Mouse (Mus musculus) MEL (cell line): Measurements from ENCODE around the gene Sgpl1. TPM values are rescaled to one million over a fixed set of nuclear protein-coding genes. Genes with fewer than 3 reads are reported as not detected.
A peak's percentile ranks its signal among the peaks of the same experiment; 100 is the strongest.

Experiments
- DNase-seq: peaks from one replicate; pipeline ENCODE4 v3.0.0; 2011; ENCODE audit warnings: low read depth, low spot score
- H3K27ac ChIP-seq: 2 replicates; pipeline ENCODE4 v1.5.1; 2012; ENCODE audit warnings: low read depth, mild to moderate bottlenecking, control low read depth, low read length, moderate library complexity; ENCODE audit not compliant: control insufficient read depth
- H3K27me3 ChIP-seq, 2 experiments: fragments of 150-350 bp in 1 of 2; sonication (generic) in 1 of 2; 2 replicates each; pipeline ENCODE4 v1.6.1; 2012; ENCODE audit warnings: low read length in 2 of 2, mild to moderate bottlenecking in 2 of 2, improper control_type of control experiment in 1 of 2, moderate library complexity in 1 of 2; ENCODE audit not compliant: insufficient read depth in 2 of 2, control insufficient read depth in 1 of 2
- H3K36me3 ChIP-seq, 2 experiments: 2 replicates each; pipeline ENCODE4 v1.6.1; 2012 to 2014; ENCODE audit warnings: low read length in 2 of 2, improper control_type of control experiment in 1 of 2, inconsistent platforms in 1 of 2, mild to moderate bottlenecking in 1 of 2; ENCODE audit not compliant: insufficient read depth in 2 of 2, control insufficient read depth in 1 of 2
- H3K4me1 ChIP-seq, 2 experiments: fragments of 150-350 bp in 1 of 2; sonication (generic) in 1 of 2; 2 replicates each; pipeline ENCODE4 v1.6.1; 2012; ENCODE audit warnings: low read length in 2 of 2, improper control_type of control experiment in 1 of 2, mild to moderate bottlenecking in 1 of 2; ENCODE audit not compliant: insufficient read depth in 2 of 2, control insufficient read depth in 1 of 2
- H3K4me3 ChIP-seq, 2 experiments: fragments of 150-350 bp in 1 of 2; sonication (generic) in 1 of 2; 2 replicates each; pipeline ENCODE4 v1.5.1; 2012; ENCODE audit warnings: low read depth in 2 of 2, low read length in 2 of 2, mild to moderate bottlenecking in 2 of 2, moderate library complexity in 2 of 2, control low read depth in 1 of 2, improper control_type of control experiment in 1 of 2; ENCODE audit not compliant: control insufficient read depth in 1 of 2, insufficient read depth in 1 of 2
- H3K79me2 ChIP-seq: 2 replicates; pipeline ENCODE4 v1.6.1; 2012; ENCODE audit warnings: mild to moderate bottlenecking, low read length, moderate library complexity; ENCODE audit not compliant: control insufficient read depth, poor library complexity, insufficient read depth
- H3K9ac ChIP-seq: 2 replicates; pipeline ENCODE4 v1.6.1; 2012; ENCODE audit warnings: low read depth, mild to moderate bottlenecking, control low read depth, low read length, moderate library complexity; ENCODE audit not compliant: control insufficient read depth, poor library complexity, severe bottlenecking
- H3K9me3 ChIP-seq: fragments of 150-350 bp; sonication (generic); replicated peaks from 2 replicates; pipeline ENCODE4 v1.6.1; 2012; ENCODE audit warnings: mild to moderate bottlenecking, low read length, improper control_type of control experiment, moderate library complexity; ENCODE audit not compliant: insufficient read depth
- CHD1 ChIP-seq: IDR thresholded peaks from 2 replicates; pipeline ENCODE4 v1.6.1; 2012; ENCODE audit warnings: low read depth, mild to moderate bottlenecking, inconsistent platforms, low read length, improper control_type of control experiment
- CHD2 ChIP-seq: IDR thresholded peaks from 2 replicates; pipeline ENCODE4 v1.6.1; 2011; ENCODE audit warnings: low read length, improper control_type of control experiment
- ELF1 ChIP-seq: IDR thresholded peaks from 2 replicates; pipeline ENCODE4 v1.6.1; 2014; ENCODE audit warnings: low read depth, mild to moderate bottlenecking, inconsistent platforms, low read length, improper control_type of control experiment, moderate library complexity
- ETS1 ChIP-seq: IDR thresholded peaks from 2 replicates; pipeline ENCODE4 v1.6.1; 2012; ENCODE audit warnings: low read depth, mild to moderate bottlenecking, inconsistent platforms, low read length, improper control_type of control experiment, moderate library complexity
- GABPA ChIP-seq: IDR thresholded peaks from 2 replicates; pipeline ENCODE4 v1.6.1; 2012; ENCODE audit warnings: low read depth, mild to moderate bottlenecking, inconsistent platforms, low read length, improper control_type of control experiment, moderate library complexity
- GATA1 ChIP-seq: IDR thresholded peaks from 2 replicates; pipeline ENCODE4 v1.6.1; 2011; ENCODE audit warnings: low read depth, low read length, improper control_type of control experiment
- HCFC1 ChIP-seq: IDR thresholded peaks from 2 replicates; pipeline ENCODE4 v1.6.1; 2012; ENCODE audit warnings: low read depth, mild to moderate bottlenecking, inconsistent platforms, low read length, improper control_type of control experiment, moderate library complexity
- JUND ChIP-seq: IDR thresholded peaks from 2 replicates; pipeline ENCODE4 v1.6.1; 2011; ENCODE audit warnings: low read depth, mild to moderate bottlenecking, improper control_type of control experiment, low read length
- MAFK ChIP-seq: IDR thresholded peaks from 2 replicates; pipeline ENCODE4 v1.6.1; 2011; ENCODE audit warnings: low read depth, mild to moderate bottlenecking, low read length, improper control_type of control experiment, borderline replicate concordance
- MAX ChIP-seq: IDR thresholded peaks from 2 replicates; pipeline ENCODE4 v1.6.1; 2011; ENCODE audit warnings: low read length, improper control_type of control experiment
- MEF2A ChIP-seq: IDR thresholded peaks from 2 replicates; pipeline ENCODE4 v1.6.1; 2014; ENCODE audit warnings: low read depth, mild to moderate bottlenecking, inconsistent platforms, low read length, improper control_type of control experiment; ENCODE audit not compliant: poor library complexity, insufficient replicate concordance, severe bottlenecking; ENCODE audit errors: extremely low read depth
- POLR2AphosphoS2 ChIP-seq: IDR thresholded peaks from 2 replicates; pipeline ENCODE4 v1.6.1; 2011; ENCODE audit warnings: low read length, improper control_type of control experiment
- RAD21 ChIP-seq: IDR thresholded peaks from 2 replicates; pipeline ENCODE4 v1.6.1; 2011; ENCODE audit warnings: mild to moderate bottlenecking, low read depth, low read length, improper control_type of control experiment
- RCOR1 ChIP-seq: IDR thresholded peaks from 2 replicates; pipeline ENCODE4 v1.6.1; 2012; ENCODE audit warnings: low read depth, mild to moderate bottlenecking, inconsistent platforms, low read length, improper control_type of control experiment
- SIN3A ChIP-seq: IDR thresholded peaks from 2 replicates; pipeline ENCODE4 v1.6.1; 2012; ENCODE audit warnings: low read length, improper control_type of control experiment, inconsistent platforms
- SMC3 ChIP-seq: IDR thresholded peaks from 2 replicates; pipeline ENCODE4 v1.6.1; 2011; ENCODE audit warnings: low read depth, low read length, improper control_type of control experiment
- USF2 ChIP-seq, 2 experiments: IDR thresholded peaks; 2 replicates each; pipeline ENCODE4 v1.6.1; 2011 to 2012; ENCODE audit warnings: improper control_type of control experiment in 2 of 2, low read length in 2 of 2, borderline replicate concordance in 1 of 2, inconsistent platforms in 1 of 2, low read depth in 1 of 2, mild to moderate bottlenecking in 1 of 2; ENCODE audit not compliant: insufficient read depth in 1 of 2
- ZKSCAN1 ChIP-seq: IDR thresholded peaks from 2 replicates; pipeline ENCODE4 v1.6.1; 2012; ENCODE audit warnings: low read depth, mild to moderate bottlenecking, inconsistent platforms, low read length, improper control_type of control experiment, moderate library complexity
- ZNF384 ChIP-seq: IDR thresholded peaks from 2 replicates; pipeline ENCODE4 v1.6.1; 2012; ENCODE audit warnings: low read depth, mild to moderate bottlenecking, inconsistent platforms, low read length, improper control_type of control experiment
- polyA plus RNA-seq, 2 experiments: library from polyadenylated mRNA; stranded (reverse) in 1 of 2; unstranded in 1 of 2; fragments of >175 nt in 1 of 2; fragments of >200 nt in 1 of 2; gene quantifications; 2 replicates each; pipeline versions ENCODE4 v1.2.1 to v1.2.4; 2012; ENCODE audit warnings: low replicate concordance in 2 of 2, low read depth in 1 of 2; ENCODE audit not compliant: insufficient read length in 2 of 2, insufficient read depth in 1 of 2, missing spikeins in 1 of 2
- total RNA-seq: library from RNA; depleted of rRNA; stranded (reverse); fragments of 300-350 nt; gene quantifications from 2 replicates; pipeline ENCODE4 v1.2.3, GENCODE M21; 2012

The Sgpl1 gene
- total and polyA plus RNA-seq, 3 experiments = 8.7 to 11.7 TPM; not detected in 1

DNA sequence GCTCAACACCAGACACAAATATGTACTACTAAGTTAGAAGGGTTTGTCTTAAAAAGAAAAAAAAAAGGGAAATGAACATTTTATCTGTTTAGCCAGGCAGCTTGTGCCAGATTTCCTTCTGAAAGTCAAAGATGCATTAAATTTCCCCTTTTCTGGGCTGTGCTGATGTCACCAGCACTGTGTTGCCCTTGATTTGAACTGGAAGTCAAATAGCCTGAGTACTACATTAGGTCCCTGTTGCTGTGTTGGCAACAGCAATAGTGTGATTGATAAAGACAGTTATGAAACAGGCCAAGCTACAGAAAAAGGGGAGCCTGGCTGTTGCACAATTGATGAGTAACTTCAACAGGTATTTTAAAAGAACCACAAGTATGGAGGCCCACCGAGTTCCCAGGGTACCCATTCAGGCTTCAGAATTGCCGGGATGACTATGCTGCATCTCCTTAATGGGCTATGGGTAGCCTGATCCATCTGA, 33.2 kb downstream of the Sgpl1 start (continued):
- peak; percentile 97 for TF ChIP-seq ZNF384

DNA sequence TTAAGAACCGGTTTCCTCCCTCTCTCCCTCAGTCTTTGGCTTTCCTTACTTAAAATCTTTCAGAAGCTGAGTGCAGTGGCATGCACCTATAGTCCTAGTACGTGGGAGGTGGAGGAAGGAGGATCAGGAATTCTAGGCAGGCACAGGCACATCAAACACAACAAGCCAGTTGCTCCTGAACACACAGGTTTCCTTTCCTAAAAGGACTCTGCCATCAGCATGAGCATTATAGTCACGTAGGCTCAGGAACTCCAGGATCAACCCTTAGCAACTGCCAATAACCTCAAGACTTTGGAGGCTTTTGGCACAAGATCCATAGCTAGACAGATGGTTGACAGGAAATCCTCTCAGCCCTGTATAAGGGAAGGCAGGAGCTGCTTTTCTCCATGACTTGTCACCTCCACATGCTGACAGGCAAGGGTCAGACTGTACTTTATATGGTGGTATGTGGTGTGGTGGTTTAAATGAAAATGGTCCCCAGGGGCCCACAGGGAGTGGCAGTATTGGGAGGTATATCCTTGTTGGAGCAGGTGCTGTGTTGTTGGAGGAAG, 43.9 kb downstream of the Sgpl1 start:
- Histone ChIP-seq H3K27me3 (no peaks in the 10 kb centered on the region), H3K4me3 (no peak overlapping the region), H3K9me3 (no peaks in the 10 kb centered on the region), H3K4me1 (no peaks in the 10 kb centered on the region), H3K79me2 (no peaks in the 10 kb centered on the region), H3K36me3 (no peaks in the 10 kb centered on the region; a peak in 1 of 4 replicates), H3K27ac (no peak overlapping the region), H3K9ac (no peak overlapping the region)
- no peak for TF ChIP-seq MEF2A
- no peak for TF ChIP-seq ELF1
- no peak for TF ChIP-seq MAFK
- TF ChIP-seq USF2 (IDR thresholded peaks at IDR 0.05; ENCODE audit: borderline replicate concordance in 1 of 2, insufficient read depth in 1 of 2, low read depth in 1 of 2, low read length in 2 of 2) = no peak
- DNase-seq = no peak

DNA sequence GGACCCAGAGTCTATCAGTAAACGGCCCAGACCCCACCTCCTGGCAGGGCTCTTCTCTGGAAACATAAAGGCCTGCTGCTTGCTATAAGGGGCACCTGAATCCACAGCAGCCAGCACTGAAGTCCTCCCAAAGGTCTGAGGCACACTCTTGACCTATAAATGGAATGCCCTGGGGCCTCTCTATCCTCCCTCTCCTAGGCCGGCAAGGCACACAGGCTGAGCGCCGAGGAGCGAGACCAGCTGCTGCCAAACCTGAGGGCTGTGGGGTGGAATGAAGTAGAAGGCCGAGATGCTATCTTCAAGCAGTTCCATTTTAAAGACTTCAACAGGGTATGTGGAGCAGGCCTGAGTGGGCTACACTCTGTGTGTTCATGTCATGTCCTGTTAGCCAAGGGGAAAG, 55.6 kb downstream of the Sgpl1 start:
- no peak overlapping the region for H3K9ac ChIP-seq
- H3K36me3 ChIP-seq = no peaks in the 10 kb centered on the region
- H3K9me3 ChIP-seq = no peaks in the 10 kb centered on the region
- no peak for DNase-seq
- TF ChIP-seq RAD21 (no peak), MAFK (no peak), POLR2AphosphoS2 (no peak), CHD1 (no peak), GATA1 (no peak), JUND (no peak), SIN3A (no peak), CHD2 (no peak), ZKSCAN1 (no peak), GABPA (no peak), RCOR1 (no peak), ETS1 (no peak), SMC3 (no peak), HCFC1 (no peak), MAX (no peak)
- no peak overlapping the region for H3K27ac ChIP-seq
- H3K4me1 ChIP-seq = no peaks in the 10 kb centered on the region
- no peaks in the 10 kb centered on the region for H3K79me2 ChIP-seq
- no peak overlapping the region for H3K4me3 ChIP-seq
- no peaks in the 10 kb centered on the region for H3K27me3 ChIP-seq
